Mouse (Mus musculus) limb, embryonic 11.5 days (tissue): ENCODE measurements around the gene Fibin. TPM values are rescaled to one million over a fixed set of nuclear protein-coding genes. Genes with fewer than 3 reads are reported as not detected.
A peak's percentile ranks its signal among the peaks of the same experiment; 100 is the strongest.

ENCODE experiments used
- ATAC-seq: fragments of 200-750 bp; cut with Nextera tagmentation; 2 replicates; pipeline ENCODE4 v1.8.0; 2017; ENCODE audit warnings: low read depth; ENCODE audit not compliant: insufficient number of reproducible peaks, low FRiP score, low TSS enrichment
- DNase-seq: peaks from one replicate; pipeline ENCODE4 v3.0.0-alpha.2; 2015; ENCODE audit warnings: low spot score
- H3K27ac ChIP-seq: fragments of 300-500 bp; sonication (generic); replicated peaks from 2 replicates; pipeline ENCODE4 v1.5.1; 2014; ENCODE audit warnings: low read depth, mild to moderate bottlenecking, low read length
- H3K27me3 ChIP-seq: fragments of 300-500 bp; sonication (generic); 2 replicates; pipeline ENCODE4 v1.6.1; 2014; ENCODE audit warnings: mild to moderate bottlenecking, low read length, mixed read lengths; ENCODE audit not compliant: control insufficient read depth, insufficient read depth
- H3K36me3 ChIP-seq: fragments of 300-500 bp; sonication (generic); 2 replicates; pipeline ENCODE4 v1.6.1; 2014; ENCODE audit warnings: mild to moderate bottlenecking, low read length, moderate library complexity, mixed read lengths; ENCODE audit not compliant: control insufficient read depth, insufficient read depth
- H3K4me1 ChIP-seq: fragments of 300-500 bp; sonication (generic); 2 replicates; pipeline ENCODE4 v1.6.1; 2014; ENCODE audit warnings: low read length, mixed read lengths; ENCODE audit not compliant: control insufficient read depth, insufficient read depth
- H3K4me2 ChIP-seq: fragments of 300-500 bp; sonication (generic); 2 replicates; pipeline ENCODE4 v1.6.1; 2014; ENCODE audit warnings: low read depth, mild to moderate bottlenecking, moderate library complexity; ENCODE audit not compliant: severe bottlenecking
- H3K4me3 ChIP-seq: fragments of 300-500 bp; sonication (generic); 2 replicates; pipeline ENCODE4 v1.5.1; 2014; ENCODE audit warnings: low read depth, low read length
- H3K9ac ChIP-seq: fragments of 300-500 bp; sonication (generic); 2 replicates; pipeline ENCODE4 v1.6.1; 2014; ENCODE audit warnings: mild to moderate bottlenecking, low read length
- H3K9me3 ChIP-seq: fragments of 300-500 bp; sonication (generic); 2 replicates; pipeline ENCODE4 v1.6.1; 2016; ENCODE audit warnings: low read length; ENCODE audit not compliant: control insufficient read depth
- WGBS: fragments of 180-500 bp; shearing (Covaris S2); extraction: QIAGEN DNeasy Blood & Tissue Kit; methylation state at CpG from one replicate; pipeline ENCODE4 v1.1.7; 2014; 5-methylcytosine and 5-hydroxymethylcytosine counted together
- polyA plus RNA-seq: library from polyadenylated mRNA; unstranded; fragments of >200 nt; fragmentation: Nextera tagmentation; extraction: Ambion mirVana; gene quantifications from 2 replicates; pipeline ENCODE4 v1.2.1, GENCODE M21; 2014

The Fibin gene
- polyA plus RNA-seq = 63.8 and 68.8 TPM in 2 replicates

- ATAC-seq = peak; percentile 82
- DNase-seq = peak; percentile 78
- Histone ChIP-seq H3K27me3 (no peaks in the 10 kb centered on the region), H3K27ac (peak within 1 kb of the TSS; percentile 85), H3K4me3 (peak within 1 kb of the TSS; percentile 51), H3K4me2 (peak within 1 kb of the TSS; percentile 72), H3K9ac (peak within 1 kb of the TSS; percentile 65), H3K4me1 (no peaks in the 10 kb centered on the region), H3K9me3 (no peaks in the 10 kb centered on the region), H3K36me3 (no peaks in the 10 kb centered on the region)
- 2% methylated on average over 33 of the region's 33 CpGs for WGBS
These were observed at the start of gene Fibin for GRCm38 (mm10) chr2:110362432-110363283. TSS of gene Fibin (minus strand) at chr2:110363183.

GRCm38 (mm10) chr2:110411428-110411827 is 48.4 kb upstream of the Fibin start:
- WGBS = 94% methylated on average over 3 of the region's 3 CpGs
- no peak overlapping the region for H3K4me2 ChIP-seq
- no peaks in the 10 kb centered on the region for H3K9me3 ChIP-seq
- DNase-seq (no peak), ATAC-seq (no peak)
- H3K36me3 ChIP-seq = no peaks in the 10 kb centered on the region
- no peak overlapping the region for H3K27ac ChIP-seq
- no peak overlapping the region for H3K9ac ChIP-seq
- no peaks in the 10 kb centered on the region for H3K4me1 ChIP-seq
- H3K27me3 ChIP-seq = no peaks in the 10 kb centered on the region
- H3K4me3 ChIP-seq = no peak overlapping the region

- no peak for ATAC-seq
- H3K27ac ChIP-seq = no peak overlapping the region
These were observed 45.8 kb upstream of the Fibin start for GRCm38 (mm10) chr2:110408757-110409156.

GRCm38 (mm10) chr2:110392714-110393336 is 29.8 kb upstream of the Fibin start:
- no peak overlapping the region for H3K4me2 ChIP-seq
- H3K9ac ChIP-seq = no peak overlapping the region
- H3K27ac ChIP-seq = no peak overlapping the region
- no peak overlapping the region for H3K4me3 ChIP-seq
- H3K4me1 ChIP-seq = no peaks in the 10 kb centered on the region
- H3K36me3 ChIP-seq = no peaks in the 10 kb centered on the region
- ATAC-seq (no peak), DNase-seq (no peak)
- H3K9me3 ChIP-seq = no peaks in the 10 kb centered on the region
- no peaks in the 10 kb centered on the region for H3K27me3 ChIP-seq
- 73% methylated on average over 4 of the region's 4 CpGs for WGBS

More at GRCm38 (mm10) chr2:110408757-110409156, 45.8 kb upstream of the Fibin start:
- DNase-seq = no peak
- no peaks in the 10 kb centered on the region for H3K36me3 ChIP-seq
- H3K4me3 ChIP-seq = no peak overlapping the region
- H3K4me2 ChIP-seq = no peak overlapping the region
- no peaks in the 10 kb centered on the region for H3K4me1 ChIP-seq
- H3K27me3 ChIP-seq = no peaks in the 10 kb centered on the region
- H3K9ac ChIP-seq = no peak overlapping the region
- no peaks in the 10 kb centered on the region for H3K9me3 ChIP-seq

- no peak for ATAC-seq
These were observed 27.9 kb upstream of the Fibin start for GRCm38 (mm10) chr2:110390736-110391409.

GRCm38 (mm10) chr2:110379811-110380210 is 16.8 kb upstream of the Fibin start:
- no peak for DNase-seq
- H3K4me1 ChIP-seq = no peaks in the 10 kb centered on the region
- ATAC-seq = peak; percentile 90

More at GRCm38 (mm10) chr2:110390736-110391409, 27.9 kb upstream of the Fibin start:
- Histone ChIP-seq H3K4me2 (no peak overlapping the region), H3K4me3 (no peak overlapping the region), H3K9me3 (no peaks in the 10 kb centered on the region), H3K4me1 (no peaks in the 10 kb centered on the region), H3K27me3 (no peaks in the 10 kb centered on the region), H3K27ac (no peak overlapping the region), H3K9ac (no peak overlapping the region), H3K36me3 (no peaks in the 10 kb centered on the region)
- 60% methylated on average over 5 of the region's 5 CpGs for WGBS
- DNase-seq = no peak

GRCm38 (mm10) chr2:110376660-110377059 is 13.7 kb upstream of the Fibin start:
- Histone ChIP-seq H3K27me3 (no peaks in the 10 kb centered on the region), H3K4me1 (no peaks in the 10 kb centered on the region), H3K9me3 (no peaks in the 10 kb centered on the region), H3K4me2 (no peak overlapping the region), H3K36me3 (no peaks in the 10 kb centered on the region), H3K9ac (no peak overlapping the region), H3K27ac (no peak overlapping the region), H3K4me3 (no peak overlapping the region)
- ATAC-seq (no peak), DNase-seq (no peak)
- WGBS = 85% methylated on average over 1 of the region's 1 CpGs

More at GRCm38 (mm10) chr2:110379811-110380210, 16.8 kb upstream of the Fibin start:
- Histone ChIP-seq H3K36me3 (no peaks in the 10 kb centered on the region), H3K27ac (no peak overlapping the region), H3K4me3 (no peak overlapping the region), H3K9ac (no peak overlapping the region), H3K4me2 (no peak overlapping the region), H3K27me3 (no peaks in the 10 kb centered on the region), H3K9me3 (no peaks in the 10 kb centered on the region)
- 12% methylated on average over 2 of the region's 2 CpGs for WGBS

GRCm38 (mm10) chr2:110375475-110375874 is 12.5 kb upstream of the Fibin start:
- no peak overlapping the region for H3K4me2 ChIP-seq
- H3K4me3 ChIP-seq = no peak overlapping the region
- H3K4me1 ChIP-seq = no peaks in the 10 kb centered on the region
- ATAC-seq (no peak), DNase-seq (no peak)
- H3K27ac ChIP-seq = no peak overlapping the region
- H3K9ac ChIP-seq = no peak overlapping the region
- H3K9me3 ChIP-seq = no peaks in the 10 kb centered on the region
- H3K36me3 ChIP-seq = no peaks in the 10 kb centered on the region
- WGBS = 88% methylated on average over 1 of the region's 1 CpGs
- H3K27me3 ChIP-seq = no peaks in the 10 kb centered on the region
